Mouse (Mus musculus): Measurements from ENCODE around the gene Zfp821. TPM values are rescaled to one million over a fixed set of nuclear protein-coding genes. Genes with fewer than 3 reads are reported as not detected.

The Zfp821 gene
- 69.5 and 71.3 TPM in 2 replicates for polyA plus RNA-seq (2015; fragmentation: Nextera tagmentation; extraction: Ambion mirVana)

DNA sequence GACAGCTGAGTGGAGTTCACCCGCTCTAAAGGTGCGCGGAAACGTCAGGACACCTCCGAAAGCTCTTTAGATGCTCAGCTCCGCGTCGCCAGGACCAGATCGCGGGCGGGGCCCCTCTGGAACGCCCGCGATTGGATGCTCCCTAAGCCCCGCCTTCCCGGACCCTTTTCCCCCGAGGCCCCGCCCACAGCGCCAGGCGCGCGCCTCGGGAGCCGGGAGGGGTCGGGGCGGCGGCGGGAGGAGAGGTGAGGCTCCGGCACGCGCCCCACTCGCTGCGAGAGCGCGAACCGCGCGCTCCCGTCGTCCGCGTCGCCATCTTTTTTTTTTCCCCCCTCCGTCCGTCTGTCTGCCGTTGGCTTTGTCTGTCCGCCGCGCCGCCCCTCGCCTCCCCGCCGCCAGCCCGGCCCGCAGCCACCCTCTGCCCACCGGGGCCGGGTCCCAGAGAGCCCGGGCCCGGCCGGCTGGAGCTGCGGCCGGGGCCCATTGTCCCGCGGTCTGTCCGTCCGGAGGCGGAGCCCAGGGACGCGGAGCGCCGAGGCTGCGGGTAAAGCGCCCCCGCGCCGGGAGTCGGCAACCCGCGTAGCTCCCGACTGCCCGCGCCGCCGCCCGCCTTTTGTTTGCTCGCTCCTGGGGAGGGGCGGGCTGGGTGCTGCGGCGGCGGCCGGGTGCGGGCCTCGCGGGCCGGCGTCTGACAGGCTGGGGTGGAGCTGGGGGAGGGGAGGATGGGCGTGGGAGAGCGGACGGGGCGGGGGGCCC, at the start of gene Zfp821:
Gene Zfp821, plus strand, starts transcription at position 227 of the 756 bp plus-strand sequence.
- peaks cover 40% of the 10 kb centered on the region for H3K4me1 ChIP-seq (replicated peaks)
- H3K36me3 ChIP-seq: peaks cover 20% of the 10 kb centered on the region
- no peaks in the 10 kb centered on the region for H3K27me3 ChIP-seq
- H3K27ac ChIP-seq (replicated peaks): peak within 1 kb of the TSS; percentile 97
- peak within 1 kb of the TSS; percentile 90 for H3K4me3 ChIP-seq
- WGBS: under 1% methylated on average over 85 of the region's 100 CpGs
- H3K4me2 ChIP-seq: peak within 1 kb of the TSS; percentile 86
- peak; percentile 88 for ATAC-seq (ENCODE audit: low FRiP score, low read depth)
- peak within 1 kb of the TSS; percentile 99 for H3K9ac ChIP-seq
- H3K9me3 ChIP-seq: no peaks in the 10 kb centered on the region

GRCm38 (mm10) chr8:109656860-109657259, 48.5 kb upstream of the Zfp821 start:
- no peak for ATAC-seq (ENCODE audit: low FRiP score, low read depth)
- no peak overlapping the region for H3K9ac ChIP-seq
- H3K4me3 ChIP-seq: no peak overlapping the region
- no peak overlapping the region for H3K27ac ChIP-seq (replicated peaks)
- no peaks in the 10 kb centered on the region for H3K9me3 ChIP-seq
- no peaks in the 10 kb centered on the region for H3K27me3 ChIP-seq
- H3K4me1 ChIP-seq (replicated peaks): no peaks in the 10 kb centered on the region
- no peaks in the 10 kb centered on the region for H3K36me3 ChIP-seq
- no peak overlapping the region for H3K4me2 ChIP-seq
- 86% methylated on average over 3 of the region's 3 CpGs for WGBS

- Histone ChIP-seq H3K27ac (replicated peaks) (no peak overlapping the region), H3K27me3 (no peaks in the 10 kb centered on the region), H3K9ac (no peak overlapping the region), H3K4me2 (no peak overlapping the region), H3K4me3 (no peak overlapping the region), H3K4me1 (replicated peaks) (no peaks in the 10 kb centered on the region), H3K9me3 (no peaks in the 10 kb centered on the region), H3K36me3 (peaks cover 10% of the 10 kb centered on the region; the same call in 1 of the 2 replicates)
- 86% methylated on average over 3 of the region's 3 CpGs for WGBS
- no peak for ATAC-seq (ENCODE audit: low FRiP score, low read depth)
Measured at GRCm38 (mm10) chr8:109662328-109662727, 43.0 kb upstream of the Zfp821 start.

- Histone ChIP-seq H3K27me3 (no peaks in the 10 kb centered on the region), H3K27ac (replicated peaks) (no peak overlapping the region), H3K9me3 (no peaks in the 10 kb centered on the region), H3K36me3 (peaks cover 45% of the 10 kb centered on the region), H3K9ac (no peak overlapping the region), H3K4me2 (no peak overlapping the region), H3K4me3 (no peak overlapping the region), H3K4me1 (replicated peaks) (no peaks in the 10 kb centered on the region)
- WGBS: 83% methylated on average over 5 of the region's 5 CpGs
- no peak for ATAC-seq (ENCODE audit: low FRiP score, low read depth)
Measured at GRCm38 (mm10) chr8:109666616-109667015, 38.7 kb upstream of the Zfp821 start.

DNA sequence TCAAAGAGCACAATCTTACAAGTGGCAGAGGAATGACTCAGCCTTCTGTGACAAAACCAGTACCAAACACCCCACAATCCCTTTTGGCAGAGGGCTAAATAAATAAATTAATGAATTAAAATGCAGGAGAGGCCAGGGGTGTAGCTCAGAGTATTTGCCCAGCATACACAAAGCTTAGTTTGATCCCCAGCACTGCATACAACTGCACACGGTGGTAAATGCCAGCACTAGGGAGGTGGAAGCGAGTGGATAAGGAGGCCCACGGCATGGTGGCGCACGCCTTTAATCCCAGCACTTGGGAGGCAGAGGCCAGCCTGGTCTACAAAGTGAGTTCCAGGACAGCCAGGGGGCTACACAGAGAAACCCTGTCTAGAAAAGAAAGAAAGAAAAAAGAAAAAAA, 32.7 kb upstream of the Zfp821 start:
- H3K36me3 ChIP-seq: peaks cover 90% of the 10 kb centered on the region
- H3K27me3 ChIP-seq: no peaks in the 10 kb centered on the region
- H3K27ac ChIP-seq (replicated peaks): no peak overlapping the region
- ATAC-seq (ENCODE audit: low FRiP score, low read depth): no peak
- 90% methylated on average over 5 of the region's 5 CpGs for WGBS
- H3K4me1 ChIP-seq (replicated peaks): no peaks in the 10 kb centered on the region
- H3K9ac ChIP-seq: no peak overlapping the region
- no peaks in the 10 kb centered on the region for H3K9me3 ChIP-seq
- H3K4me3 ChIP-seq: no peak overlapping the region
- H3K4me2 ChIP-seq: no peak overlapping the region

DNA sequence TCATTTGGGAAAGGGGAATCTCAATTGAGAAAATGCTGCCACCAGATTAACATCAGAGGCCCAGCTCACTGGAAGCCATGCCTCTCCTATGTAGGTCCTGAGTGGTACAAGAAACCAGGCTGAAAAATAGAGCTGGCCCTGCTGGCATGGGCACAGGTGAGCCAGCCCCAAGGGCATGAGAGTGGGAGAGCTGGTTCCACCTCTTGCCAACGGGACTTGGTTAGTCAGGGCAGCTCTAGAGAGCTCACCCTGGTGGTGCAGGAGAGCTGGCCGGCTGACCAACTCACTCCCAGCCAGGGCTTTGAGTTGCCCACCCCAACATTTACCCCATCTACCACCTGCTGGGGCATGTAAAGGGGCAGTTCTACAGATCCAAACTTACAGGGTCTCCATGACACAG, 31.8 kb upstream of the Zfp821 start:
- Histone ChIP-seq H3K27me3 (no peaks in the 10 kb centered on the region), H3K4me1 (replicated peaks) (no peaks in the 10 kb centered on the region), H3K4me2 (no peak overlapping the region), H3K36me3 (peaks cover 89% of the 10 kb centered on the region), H3K9me3 (no peaks in the 10 kb centered on the region), H3K9ac (no peak overlapping the region), H3K27ac (replicated peaks) (no peak overlapping the region), H3K4me3 (no peak overlapping the region)
- WGBS: 92% methylated on average over 2 of the region's 2 CpGs
- ATAC-seq (ENCODE audit: low FRiP score, low read depth): no peak

DNA sequence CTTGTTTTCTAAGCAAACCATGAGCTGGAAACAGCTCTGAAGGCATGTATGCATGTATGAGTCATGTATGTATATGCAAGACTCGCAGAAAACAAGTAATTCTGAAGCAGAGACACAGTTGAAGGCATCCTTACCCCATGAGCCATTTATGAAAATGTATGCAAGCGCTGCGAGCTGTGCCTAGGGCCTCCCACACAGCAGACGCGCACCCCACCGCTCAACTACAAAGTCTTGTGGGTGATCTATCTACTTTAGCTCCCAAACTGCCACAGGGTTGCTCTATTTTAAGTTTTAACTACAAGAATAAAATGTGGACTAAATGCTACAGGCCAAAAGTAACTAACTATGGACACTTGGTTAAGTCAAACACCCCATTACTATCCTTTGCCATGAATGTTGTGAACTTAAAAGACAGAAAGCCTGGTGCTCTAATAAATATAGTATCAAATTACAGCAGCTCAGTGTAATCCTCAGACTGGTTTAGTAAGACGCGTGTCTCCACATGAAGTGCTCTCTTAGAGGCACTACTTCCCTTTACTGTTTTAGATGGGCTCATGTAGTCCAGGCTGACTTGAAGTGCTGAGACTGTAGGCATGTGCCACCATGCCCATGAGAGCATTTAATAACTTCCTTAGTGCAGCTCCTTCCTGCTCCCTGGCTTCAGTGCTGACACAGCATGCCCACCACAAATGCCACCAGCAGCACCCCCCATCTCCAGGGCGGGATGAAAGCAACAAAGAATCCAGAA, 29.3 kb upstream of the Zfp821 start:
- peaks cover 90% of the 10 kb centered on the region for H3K36me3 ChIP-seq
- no peaks in the 10 kb centered on the region for H3K4me1 ChIP-seq (replicated peaks)
- H3K4me3 ChIP-seq: no peak overlapping the region
- ATAC-seq (ENCODE audit: low FRiP score, low read depth): no peak
- H3K27ac ChIP-seq (replicated peaks): no peak overlapping the region
- no peak overlapping the region for H3K4me2 ChIP-seq
- H3K27me3 ChIP-seq: no peaks in the 10 kb centered on the region
- no peaks in the 10 kb centered on the region for H3K9me3 ChIP-seq
- no peak overlapping the region for H3K9ac ChIP-seq
- 95% methylated on average over 9 of the region's 9 CpGs for WGBS

GRCm38 (mm10) chr8:109681535-109681934, 23.8 kb upstream of the Zfp821 start:
- Histone ChIP-seq H3K9ac (no peak overlapping the region), H3K36me3 (peaks cover 60% of the 10 kb centered on the region), H3K4me1 (replicated peaks) (no peaks in the 10 kb centered on the region), H3K4me2 (no peak overlapping the region), H3K4me3 (no peak overlapping the region), H3K27ac (replicated peaks) (no peak overlapping the region), H3K9me3 (no peaks in the 10 kb centered on the region), H3K27me3 (no peaks in the 10 kb centered on the region)
- ATAC-seq (ENCODE audit: low FRiP score, low read depth): no peak
- WGBS: 85% methylated on average over 3 of the region's 3 CpGs

- Histone ChIP-seq H3K4me3 (no peak overlapping the region), H3K4me2 (no peak overlapping the region), H3K27me3 (no peaks in the 10 kb centered on the region), H3K9ac (no peak overlapping the region), H3K36me3 (peaks cover 55% of the 10 kb centered on the region), H3K4me1 (replicated peaks) (no peaks in the 10 kb centered on the region), H3K27ac (replicated peaks) (no peak overlapping the region), H3K9me3 (no peaks in the 10 kb centered on the region)
- ATAC-seq (ENCODE audit: low FRiP score, low read depth): no peak
- WGBS: 93% methylated on average over 5 of the region's 5 CpGs
Measured at GRCm38 (mm10) chr8:109682120-109682519, 23.2 kb upstream of the Zfp821 start.

- Histone ChIP-seq H3K27me3 (no peaks in the 10 kb centered on the region), H3K36me3 (peaks cover 11% of the 10 kb centered on the region), H3K27ac (replicated peaks) (no peak overlapping the region), H3K9ac (no peak overlapping the region), H3K4me1 (replicated peaks) (peaks cover 19% of the 10 kb centered on the region), H3K4me2 (no peak overlapping the region), H3K9me3 (no peaks in the 10 kb centered on the region), H3K4me3 (no peak overlapping the region)
- no peak for ATAC-seq (ENCODE audit: low FRiP score, low read depth)
- 90% methylated on average over 5 of the region's 5 CpGs for WGBS
Measured at GRCm38 (mm10) chr8:109687248-109687647, 18.1 kb upstream of the Zfp821 start.

- Histone ChIP-seq H3K9me3 (no peaks in the 10 kb centered on the region), H3K4me1 (replicated peaks) (peaks cover 28% of the 10 kb centered on the region), H3K4me2 (peak overlapping the region; percentile 84), H3K9ac (peak overlapping the region; percentile 89), H3K4me3 (peak overlapping the region; percentile 99), H3K36me3 (no peaks in the 10 kb centered on the region), H3K27ac (replicated peaks) (no peak overlapping the region), H3K27me3 (no peaks in the 10 kb centered on the region)
- ATAC-seq (ENCODE audit: low FRiP score, low read depth): no peak
- WGBS: 48% methylated on average over 5 of the region's 5 CpGs
Measured at GRCm38 (mm10) chr8:109691769-109692168, 13.6 kb upstream of the Zfp821 start.

- ATAC-seq (ENCODE audit: low FRiP score, low read depth): peak; percentile 79
- peaks cover 28% of the 10 kb centered on the region for H3K4me1 ChIP-seq (replicated peaks)
- H3K36me3 ChIP-seq: no peaks in the 10 kb centered on the region
- peak overlapping the region; percentile 89 for H3K9ac ChIP-seq
- peak overlapping the region; percentile 84 for H3K4me2 ChIP-seq
- peak overlapping the region; percentile 99 for H3K4me3 ChIP-seq
- H3K9me3 ChIP-seq: no peaks in the 10 kb centered on the region
- H3K27me3 ChIP-seq: no peaks in the 10 kb centered on the region
- H3K27ac ChIP-seq (replicated peaks): peak overlapping the region; percentile 86
- WGBS: under 1% methylated on average over 38 of the region's 38 CpGs
Measured at GRCm38 (mm10) chr8:109692443-109693145, 12.8 kb upstream of the Zfp821 start.
